Mouse (Mus musculus) layer of hippocampus, adult 18-20 months (tissue): ENCODE measurements around the gene Cdk2ap2. TPM values are rescaled to one million over a fixed set of nuclear protein-coding genes. Genes with fewer than 3 reads are reported as not detected.
"Not testable (repeated sequence)": the region's sequence is repeated elsewhere in the genome, so short reads cannot be mapped to it uniquely, and the experiment has no call there.

Experiments used
- DNase-seq, 2 experiments: peaks; one replicate each; pipeline ENCODE4 v3.0.0; 2022; ENCODE audit warnings: low spot score in 2 of 2
- total RNA-seq, 2 experiments: library from RNA; stranded (reverse); gene quantifications; 2 replicates each; pipeline ENCODE4 v1.2.3; 2021

Gene Cdk2ap2
- total RNA-seq, 2 experiments from 2014 or later = 36.2 to 38.7 TPM

- no peak for DNase-seq
Measured at GRCm38 (mm10) chr19:4115144-4115543, 18.2 kb downstream of the Cdk2ap2 start.

GRCm38 (mm10) chr19:4115816-4116215, 18.8 kb downstream of the Cdk2ap2 start:
- DNase-seq = no peak

GRCm38 (mm10) chr19:4117006-4117405, 20.0 kb downstream of the Cdk2ap2 start:
- DNase-seq = no peak

- no peak for DNase-seq
Measured at GRCm38 (mm10) chr19:4118350-4118749, 21.4 kb downstream of the Cdk2ap2 start.

- DNase-seq = no peak
Measured at GRCm38 (mm10) chr19:4119716-4120487, 22.9 kb downstream of the Cdk2ap2 start.

GRCm38 (mm10) chr19:4120496-4120895, 23.5 kb downstream of the Cdk2ap2 start:
- no peak for DNase-seq

GRCm38 (mm10) chr19:4121097-4121805, 24.3 kb downstream of the Cdk2ap2 start:
- DNase-seq = peak; percentile 96 to 99

GRCm38 (mm10) chr19:4121896-4122295, 24.9 kb downstream of the Cdk2ap2 start:
- DNase-seq = not testable (repeated sequence)

GRCm38 (mm10) chr19:4122411-4123370, 25.7 kb downstream of the Cdk2ap2 start:
- DNase-seq = no peak

GRCm38 (mm10) chr19:4124432-4124831, 27.4 kb downstream of the Cdk2ap2 start:
- DNase-seq = no peak

- not testable (repeated sequence) for DNase-seq
Measured at GRCm38 (mm10) chr19:4125268-4125667, 28.3 kb downstream of the Cdk2ap2 start.

GRCm38 (mm10) chr19:4125741-4126696, 29.0 kb downstream of the Cdk2ap2 start, which contains the start of gene Aip:
TSS of gene Aip (minus strand) at chr19:4125858.
- peak; percentile 98 to 99 for DNase-seq

GRCm38 (mm10) chr19:4126759-4127495, 29.9 kb downstream of the Cdk2ap2 start:
- DNase-seq = no peak

GRCm38 (mm10) chr19:4129462-4129861, 32.5 kb downstream of the Cdk2ap2 start:
- no peak for DNase-seq

GRCm38 (mm10) chr19:4130106-4130505, 33.1 kb downstream of the Cdk2ap2 start:
- no peak for DNase-seq

GRCm38 (mm10) chr19:4131075-4131474, 34.1 kb downstream of the Cdk2ap2 start:
- no peak for DNase-seq

GRCm38 (mm10) chr19:4131768-4132167, 34.8 kb downstream of the Cdk2ap2 start:
- DNase-seq = no peak

- DNase-seq = no peak
Measured at GRCm38 (mm10) chr19:4134354-4134753, 37.4 kb downstream of the Cdk2ap2 start.

- DNase-seq = not testable (repeated sequence)
Measured at GRCm38 (mm10) chr19:4135229-4135962, 38.4 kb downstream of the Cdk2ap2 start.
